Mouse (Mus musculus) intestine, postnatal 0 days (tissue): ENCODE data around the gene Ndufa10. TPM values are rescaled to one million over a fixed set of nuclear protein-coding genes. Genes with fewer than 3 reads are reported as not detected.
"Not testable (repeated sequence)": the region's sequence is repeated elsewhere in the genome, so short reads cannot be mapped to it uniquely, and the experiment has no call there.

ENCODE experiments used
- ATAC-seq: fragments of 200-750 bp; cut with Nextera tagmentation; 2 replicates; pipeline ENCODE4 v1.8.0; 2017; ENCODE audit warnings: mild to moderate bottlenecking, moderate TSS enrichment, moderate library complexity
- H3K27ac ChIP-seq: fragments of 300-500 bp; sonication (generic); 2 replicates; pipeline ENCODE4 v1.5.1; 2014; ENCODE audit warnings: mild to moderate bottlenecking, low read depth, low read length, moderate library complexity
- H3K27me3 ChIP-seq: fragments of 300-500 bp; sonication (generic); replicated peaks from 2 replicates; pipeline ENCODE4 v1.6.1; 2014; ENCODE audit warnings: low read length, mixed read lengths; ENCODE audit not compliant: control insufficient read depth, insufficient read depth
- H3K36me3 ChIP-seq: fragments of 300-500 bp; sonication (generic); 2 replicates; pipeline ENCODE4 v1.6.1; 2014; ENCODE audit warnings: mild to moderate bottlenecking, moderate library complexity; ENCODE audit not compliant: control insufficient read depth, insufficient read depth
- H3K4me1 ChIP-seq: fragments of 300-500 bp; sonication (generic); replicated peaks from 2 replicates; pipeline ENCODE4 v1.6.1; 2014; ENCODE audit warnings: antibody characterized with exemption, low read length, mixed read lengths; ENCODE audit not compliant: control insufficient read depth, insufficient read depth
- H3K4me2 ChIP-seq: fragments of 300-500 bp; sonication (generic); replicated peaks from 2 replicates; pipeline ENCODE4 v1.6.1; 2014; ENCODE audit warnings: low read depth, mild to moderate bottlenecking, moderate library complexity
- H3K4me3 ChIP-seq: fragments of 300-500 bp; sonication (generic); 2 replicates; pipeline ENCODE4 v1.5.1; 2014; ENCODE audit warnings: low read depth, low read length
- H3K9ac ChIP-seq: fragments of 300-500 bp; sonication (generic); 2 replicates; pipeline ENCODE4 v1.6.1; 2014; ENCODE audit warnings: mild to moderate bottlenecking, low read depth, low read length
- H3K9me3 ChIP-seq: fragments of 300-500 bp; sonication (generic); 2 replicates; pipeline ENCODE4 v1.6.1; 2016; ENCODE audit warnings: mixed run types; ENCODE audit not compliant: control insufficient read depth
- CTCF ChIP-seq: sonication (generic); IDR thresholded peaks from 2 replicates; pipeline ENCODE4 v1.5.1; 2016; ENCODE audit warnings: low read depth, mild to moderate bottlenecking, control low read depth, antibody characterized with exemption, moderate library complexity
- WGBS: fragments of 180-500 bp; shearing (Covaris S2); extraction: QIAGEN DNeasy Blood & Tissue Kit; methylation state at CpG from one replicate; pipeline ENCODE4 v1.1.7; 2014; 5-methylcytosine and 5-hydroxymethylcytosine counted together
- polyA plus RNA-seq: library from polyadenylated mRNA; unstranded; fragments of >200 nt; fragmentation: Nextera tagmentation; extraction: Ambion mirVana; gene quantifications from 2 replicates; pipeline ENCODE4 v1.2.1, GENCODE M21; 2015

Gene Ndufa10
- 250 and 280 TPM in 2 replicates for polyA plus RNA-seq

GRCm38 (mm10) chr1:92473165-92474041, at the start of gene Ndufa10:
Gene Ndufa10 (minus strand): TSS chr1:92473860.
- WGBS: under 1% methylated on average over 67 of the region's 67 CpGs
- H3K4me2 ChIP-seq: peak within 1 kb of the TSS; percentile 84
- peak within 1 kb of the TSS; percentile 84 for H3K4me3 ChIP-seq
- 0 out of 2 replicates have a peak, but pooled peaks cover 3% of the 10 kb centered on the region for H3K27me3 ChIP-seq
- no peaks in the 10 kb centered on the region for H3K4me1 ChIP-seq
- TF ChIP-seq CTCF: no peak
- ATAC-seq: peak; percentile 93
- H3K36me3 ChIP-seq: peaks cover 25% of the 10 kb centered on the region
- peak within 1 kb of the TSS; percentile 95 for H3K9ac ChIP-seq
- peak within 1 kb of the TSS; percentile 88 for H3K27ac ChIP-seq
- H3K9me3 ChIP-seq: no peaks in the 10 kb centered on the region

GRCm38 (mm10) chr1:92521376-92521775, 47.7 kb upstream of the Ndufa10 start:
- no peak overlapping the region for H3K27ac ChIP-seq
- peak; percentile 75 for TF ChIP-seq CTCF
- 23% methylated on average over 10 of the region's 10 CpGs for WGBS
- H3K4me3 ChIP-seq: no peak overlapping the region
- ATAC-seq: no peak
- H3K9ac ChIP-seq: no peak overlapping the region
- H3K27me3 ChIP-seq: no peaks in the 10 kb centered on the region
- H3K9me3 ChIP-seq: no peaks in the 10 kb centered on the region
- H3K4me2 ChIP-seq: no peak overlapping the region
- H3K4me1 ChIP-seq: no peaks in the 10 kb centered on the region
- no peaks in the 10 kb centered on the region for H3K36me3 ChIP-seq

- 86% methylated on average over 6 of the region's 6 CpGs for WGBS
These were observed 45.4 kb upstream of the Ndufa10 start for GRCm38 (mm10) chr1:92519046-92519445.

GRCm38 (mm10) chr1:92518561-92518960, 44.9 kb upstream of the Ndufa10 start, which contains the start of gene Olfr1414:
Gene Olfr1414 (minus strand): TSS chr1:92518661.
- Histone ChIP-seq H3K36me3 (no peaks in the 10 kb centered on the region), H3K4me3 (no peak within 1 kb of the TSS), H3K4me2 (no peak within 1 kb of the TSS), H3K9me3 (no peaks in the 10 kb centered on the region), H3K27ac (no peak within 1 kb of the TSS), H3K27me3 (no peaks in the 10 kb centered on the region), H3K9ac (no peak within 1 kb of the TSS), H3K4me1 (no peaks in the 10 kb centered on the region)
- ATAC-seq: no peak
- TF ChIP-seq CTCF: no peak
- 72% methylated on average over 3 of the region's 3 CpGs for WGBS

More at GRCm38 (mm10) chr1:92519046-92519445, 45.4 kb upstream of the Ndufa10 start:
- no peak overlapping the region for H3K27ac ChIP-seq
- H3K4me3 ChIP-seq: no peak overlapping the region
- H3K9ac ChIP-seq: no peak overlapping the region
- H3K9me3 ChIP-seq: no peaks in the 10 kb centered on the region
- no peaks in the 10 kb centered on the region for H3K27me3 ChIP-seq
- no peaks in the 10 kb centered on the region for H3K4me1 ChIP-seq
- H3K36me3 ChIP-seq: no peaks in the 10 kb centered on the region
- H3K4me2 ChIP-seq: no peak overlapping the region
- no peak for TF ChIP-seq CTCF
- ATAC-seq: no peak

- TF ChIP-seq CTCF: no peak
- Histone ChIP-seq H3K36me3 (no peaks in the 10 kb centered on the region), H3K4me2 (no peak overlapping the region), H3K9ac (no peak overlapping the region), H3K9me3 (no peaks in the 10 kb centered on the region), H3K27ac (no peak overlapping the region), H3K4me3 (no peak overlapping the region), H3K27me3 (no peaks in the 10 kb centered on the region), H3K4me1 (no peaks in the 10 kb centered on the region)
- WGBS: 79% methylated on average over 11 of the region's 11 CpGs
- no peak for ATAC-seq
These were observed 41.7 kb upstream of the Ndufa10 start for GRCm38 (mm10) chr1:92515390-92515789.

- H3K4me2 ChIP-seq, H3K9ac ChIP-seq, H3K9me3 ChIP-seq, H3K36me3 ChIP-seq, H3K27me3 ChIP-seq, H3K27ac ChIP-seq, H3K4me1 ChIP-seq, H3K4me3 ChIP-seq, ATAC-seq: not testable (repeated sequence)
- WGBS: 81% methylated on average over 4 of the region's 5 CpGs
These were observed 38.0 kb upstream of the Ndufa10 start for GRCm38 (mm10) chr1:92511646-92512045.
